Mouse (Mus musculus) myocyte (in vitro differentiated cells): Measurements from ENCODE around the gene Fut4.

Experiments
- POLR2A ChIP-seq: IDR thresholded peaks from one replicate; pipeline ENCODE4 v1.6.1; 2011; ENCODE audit warnings: low read depth, mild to moderate bottlenecking, control low read depth, moderate library complexity; ENCODE audit not compliant: insufficient read length
- POLR2AphosphoS2 ChIP-seq: IDR thresholded peaks from one replicate; pipeline ENCODE4 v1.6.1; 2011; ENCODE audit warnings: low read depth, control low read depth; ENCODE audit not compliant: insufficient read length
- TCF12 ChIP-seq: IDR thresholded peaks from one replicate; pipeline ENCODE4 v1.6.1; 2011; ENCODE audit warnings: mild to moderate bottlenecking, control low read depth; ENCODE audit not compliant: poor library complexity, insufficient read depth, severe bottlenecking

DNA sequence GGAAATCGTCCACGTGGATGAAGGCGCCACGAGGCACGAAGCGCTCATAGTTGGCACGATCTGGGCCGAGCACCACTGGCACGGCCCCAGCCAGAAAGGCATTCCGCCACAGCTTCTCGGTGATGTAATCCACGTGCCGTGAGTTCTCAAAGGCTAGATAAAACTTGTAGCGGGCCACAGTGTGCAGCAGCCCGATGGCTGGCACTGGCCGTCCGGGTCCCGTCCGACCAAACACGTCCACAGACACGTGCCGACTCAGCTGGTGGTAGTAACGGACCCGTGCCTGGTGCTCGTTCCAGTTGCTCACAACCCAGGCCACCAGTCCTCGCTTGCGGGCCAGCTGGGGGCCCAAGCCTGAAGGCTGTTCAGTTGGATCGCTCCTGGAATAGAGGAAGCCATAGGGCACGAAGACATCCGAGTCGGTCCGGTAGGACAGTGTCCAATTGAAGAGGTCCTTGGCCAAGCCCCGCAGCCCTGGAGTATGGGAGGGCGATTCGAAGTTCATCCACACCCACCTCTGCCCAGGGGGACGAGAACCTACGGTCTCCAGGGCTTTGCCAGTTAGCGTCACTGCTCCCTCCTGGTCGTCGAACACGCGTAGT is 1.2 kb downstream of the Fut4 start:
- TF ChIP-seq POLR2A (no peak), TCF12 (no peak), POLR2AphosphoS2 (no peak)
